Mouse (Mus musculus): Measurements from ENCODE around the gene Med27.

- TF ChIP-seq POLR2A (IDR thresholded peaks at IDR 0.05; ENCODE audit: low read depth, low read length): no peak
- TF ChIP-seq CTCF (IDR thresholded peaks at IDR 0.05; ENCODE audit: borderline replicate concordance, insufficient read depth, low read length): 0 out of 2 replicates have a peak, but pooled peaks have one; percentile 9
These were observed 73.3 kb downstream of the Med27 start for GRCm38 (mm10) chr2:29419946-29420345.

Data from embryonic fibroblast, embryonic 13.5 days (primary cell).